Mouse (Mus musculus) lung, postnatal 0 days (tissue): ENCODE results near the gene Dnajc4. TPM values are rescaled to one million over a fixed set of nuclear protein-coding genes. Genes with fewer than 3 reads are reported as not detected.
"Not testable (repeated sequence)": the region's sequence is repeated elsewhere in the genome, so short reads cannot be mapped to it uniquely, and the experiment has no call there.

Experiments
- ATAC-seq: fragments of 200-750 bp; cut with Nextera tagmentation; 2 replicates; pipeline ENCODE4 v1.8.0; 2017; ENCODE audit warnings: moderate library complexity
- DNase-seq: peaks from one replicate; pipeline ENCODE4 v3.0.0-alpha.2; 2016; ENCODE audit warnings: low spot score
- H3K27ac ChIP-seq: fragments of 300-500 bp; sonication (generic); 2 replicates; pipeline ENCODE4 v1.5.1; 2014; ENCODE audit warnings: antibody characterized with exemption, mild to moderate bottlenecking, low read length, mixed read lengths
- H3K27me3 ChIP-seq: fragments of 300-500 bp; sonication (generic); replicated peaks from 2 replicates; pipeline ENCODE4 v1.6.1; 2014; ENCODE audit warnings: low read length, mixed read lengths; ENCODE audit not compliant: insufficient read depth
- H3K36me3 ChIP-seq: fragments of 300-500 bp; sonication (generic); 2 replicates; pipeline ENCODE4 v1.6.1; 2014; ENCODE audit warnings: low read length, mixed read lengths; ENCODE audit not compliant: insufficient read depth
- H3K4me1 ChIP-seq: fragments of 300-500 bp; sonication (generic); 2 replicates; pipeline ENCODE4 v1.6.1; 2014; ENCODE audit warnings: antibody characterized with exemption, low read depth, low read length, mixed read lengths; ENCODE audit not compliant: insufficient read depth
- H3K4me2 ChIP-seq: fragments of 300-500 bp; sonication (generic); replicated peaks from 2 replicates; pipeline ENCODE4 v1.6.1; 2014; ENCODE audit warnings: low read depth, mild to moderate bottlenecking, low read length, moderate library complexity, mixed read lengths
- H3K4me3 ChIP-seq: fragments of 300-500 bp; sonication (generic); 2 replicates; pipeline ENCODE4 v1.5.1; 2014; ENCODE audit warnings: low read depth, low read length
- H3K9ac ChIP-seq: fragments of 300-500 bp; sonication (generic); replicated peaks from 2 replicates; pipeline ENCODE4 v1.6.1; 2014; ENCODE audit warnings: low read depth, mild to moderate bottlenecking
- H3K9me3 ChIP-seq: fragments of 300-500 bp; sonication (generic); 2 replicates; pipeline ENCODE4 v1.6.1; 2016; ENCODE audit warnings: low read length, mixed read lengths
- CTCF ChIP-seq: IDR thresholded peaks from 2 replicates; pipeline ENCODE4 v1.5.1; 2016; ENCODE audit warnings: antibody characterized with exemption, mild to moderate bottlenecking
- EP300 ChIP-seq: IDR thresholded peaks from 2 replicates; pipeline ENCODE4 v1.6.1; 2016; ENCODE audit warnings: antibody characterized with exemption, mild to moderate bottlenecking, control low read depth
- WGBS: fragments of 180-500 bp; shearing (Covaris S2); extraction: QIAGEN DNeasy Blood & Tissue Kit; methylation state at CpG from one replicate; pipeline ENCODE4 v1.1.7; 2014; 5-methylcytosine and 5-hydroxymethylcytosine counted together
- polyA plus RNA-seq: library from polyadenylated mRNA; unstranded; fragments of >200 nt; fragmentation: Nextera tagmentation; extraction: Ambion mirVana; gene quantifications from 2 replicates; pipeline ENCODE4 v1.2.1, GENCODE M21; 2015

Gene Dnajc4
- polyA plus RNA-seq, 1 experiment from 2014 or later: 32.7 TPM

DNA sequence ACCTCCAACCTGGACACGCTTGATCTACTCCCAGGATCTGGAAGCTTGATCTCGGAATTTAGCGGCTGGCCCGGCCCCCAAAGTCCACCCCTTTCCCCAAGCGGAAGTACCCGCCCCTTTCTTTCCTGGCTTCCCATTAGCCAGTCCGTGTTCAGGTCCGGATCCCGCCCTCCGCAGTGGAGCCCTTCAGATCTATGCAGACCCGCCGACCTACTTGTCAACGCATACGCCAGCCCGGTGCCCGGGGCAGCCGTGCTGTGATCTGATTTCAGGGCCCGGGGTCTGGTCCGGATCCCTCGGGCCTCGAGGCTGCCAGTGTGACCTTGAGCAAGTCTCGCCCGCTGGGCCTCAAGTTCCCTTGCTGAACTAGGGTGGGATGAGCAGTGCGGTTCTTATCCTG, 3.6 kb upstream of the Dnajc4 start, which contains the start of the genes Nudt22 and Trpt1:
TSS of gene Nudt22 (minus strand) at position 112 of the 400 bp plus-strand sequence.
TSS of gene Trpt1 (plus strand) at position 126 of the 400 bp plus-strand sequence.
- peak within 1 kb of the TSS; percentile 48 for H3K4me3 ChIP-seq
- WGBS: 0% methylated on average over 22 of the region's 24 CpGs
- peak; percentile 96 for DNase-seq
- peak within 1 kb of the TSS; percentile 48 for H3K9ac ChIP-seq
- no peaks in the 10 kb centered on the region for H3K27me3 ChIP-seq
- TF ChIP-seq CTCF: no peak
- peaks cover 21% of the 10 kb centered on the region; the same call in 1 of the 2 replicates for H3K4me1 ChIP-seq
- no peaks in the 10 kb centered on the region for H3K9me3 ChIP-seq
- no peaks in the 10 kb centered on the region for H3K36me3 ChIP-seq
- ATAC-seq: peak; percentile 83
- H3K4me2 ChIP-seq: peak within 1 kb of the TSS; percentile 72
- H3K27ac ChIP-seq: peak within 1 kb of the TSS; percentile 62

DNA sequence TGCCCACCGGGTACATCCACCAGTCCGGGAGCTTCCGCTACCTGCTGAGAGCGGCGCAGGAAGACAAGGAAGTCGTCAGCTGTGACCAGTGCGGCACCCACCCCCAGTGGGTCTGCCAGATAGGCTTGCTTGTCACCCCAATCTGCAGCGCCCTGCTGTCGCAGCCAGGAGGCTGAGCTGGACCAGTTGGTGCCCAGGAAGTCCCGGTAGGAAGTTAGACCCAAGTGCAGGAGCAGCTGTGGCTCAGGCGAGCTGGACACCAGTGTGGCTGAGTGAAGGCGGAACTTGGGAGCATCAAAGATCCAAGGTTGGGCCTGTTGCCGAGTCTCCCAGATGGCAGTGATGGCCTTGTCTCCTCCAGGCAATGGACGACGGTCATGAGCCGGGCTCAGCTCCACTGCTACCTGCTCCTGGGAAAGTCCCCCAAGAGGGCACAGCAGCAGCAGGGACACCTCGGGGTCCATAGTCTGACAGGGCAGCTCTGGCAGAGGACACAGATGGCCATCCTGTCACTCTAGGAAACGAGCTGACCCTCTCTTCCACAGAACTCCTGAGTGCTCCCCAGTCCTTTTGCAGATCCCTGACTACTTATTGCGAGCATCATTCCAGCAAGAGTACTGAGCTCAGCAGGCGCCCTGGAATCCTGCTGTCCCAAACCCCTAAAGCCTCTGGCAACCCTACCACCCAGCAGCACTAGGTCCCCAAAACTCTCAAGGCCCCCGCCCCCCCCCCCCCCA, 3.1 kb upstream of the Dnajc4 start:
- Histone ChIP-seq H3K27ac (0 out of 2 replicates have a peak overlapping the region, but pooled peaks have one; percentile 47), H3K27me3 (no peaks in the 10 kb centered on the region), H3K4me1 (peaks cover 21% of the 10 kb centered on the region; the same call in 1 of the 2 replicates), H3K4me2 (peak overlapping the region; percentile 72), H3K36me3 (no peaks in the 10 kb centered on the region), H3K4me3 (peak overlapping the region; percentile 48), H3K9me3 (no peaks in the 10 kb centered on the region), H3K9ac (peak overlapping the region; percentile 48)
- TF ChIP-seq CTCF: no peak; the same call in 1 of the 2 replicates
- TF ChIP-seq EP300: no peak
- no peak for DNase-seq
- ATAC-seq: no peak
- WGBS: 45% methylated on average over 20 of the region's 21 CpGs

DNA sequence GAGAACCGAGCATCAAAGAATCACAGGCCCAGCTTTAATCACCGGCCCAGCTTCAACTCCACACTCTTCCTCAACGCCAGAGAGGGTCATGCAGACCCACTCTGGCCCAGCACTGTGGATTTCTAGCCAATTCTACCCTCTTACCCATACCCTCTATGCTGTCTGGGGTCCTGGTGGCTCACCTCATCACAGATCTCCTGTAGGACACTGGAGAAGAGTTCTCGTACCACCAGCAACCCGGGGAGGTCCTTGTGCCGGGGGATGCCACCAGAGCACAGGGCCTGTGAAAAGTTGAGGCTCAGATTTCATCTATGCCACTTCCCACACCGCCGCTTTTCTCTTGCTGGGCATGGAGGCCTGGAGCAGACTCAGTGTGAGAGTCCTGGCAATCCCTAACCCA, 2.1 kb upstream of the Dnajc4 start:
- no peak overlapping the region for H3K4me3 ChIP-seq
- DNase-seq (no peak), ATAC-seq (no peak)
- no peaks in the 10 kb centered on the region for H3K36me3 ChIP-seq
- H3K27ac ChIP-seq: no peak overlapping the region
- H3K27me3 ChIP-seq: no peaks in the 10 kb centered on the region
- H3K4me1 ChIP-seq: peaks cover 21% of the 10 kb centered on the region; the same call in 1 of the 2 replicates
- no peaks in the 10 kb centered on the region for H3K9me3 ChIP-seq
- WGBS: 80% methylated on average over 8 of the region's 8 CpGs
- TF ChIP-seq EP300 (no peak), CTCF (no peak)
- no peak overlapping the region for H3K9ac ChIP-seq
- no peak overlapping the region for H3K4me2 ChIP-seq

DNA sequence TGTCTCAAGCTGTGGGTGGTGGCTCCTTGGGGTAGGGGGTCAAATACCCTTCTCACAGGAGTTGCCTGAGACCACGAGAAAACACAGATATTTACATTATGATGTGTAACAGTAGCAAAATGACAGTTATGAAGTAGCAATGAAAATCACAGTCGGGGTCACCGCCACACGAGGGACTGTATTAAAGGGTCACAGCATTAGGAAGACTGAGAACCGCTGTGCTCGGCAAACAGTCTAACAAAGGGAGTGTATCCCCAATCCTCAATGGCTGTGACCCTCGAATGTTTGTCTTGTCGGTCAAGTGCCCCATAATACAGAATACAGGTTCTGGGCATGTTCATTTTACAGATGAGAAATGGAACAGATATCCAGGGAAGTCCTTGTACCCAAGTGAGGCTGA, 1.6 kb upstream of the Dnajc4 start:
- Histone ChIP-seq H3K4me2 (no peak overlapping the region), H3K9ac (no peak overlapping the region), H3K9me3 (no peaks in the 10 kb centered on the region), H3K36me3 (no peaks in the 10 kb centered on the region), H3K27ac (no peak overlapping the region), H3K4me1 (peaks cover 21% of the 10 kb centered on the region; the same call in 1 of the 2 replicates), H3K4me3 (no peak overlapping the region), H3K27me3 (no peaks in the 10 kb centered on the region)
- 71% methylated on average over 8 of the region's 8 CpGs for WGBS
- DNase-seq (no peak), ATAC-seq (no peak)
- TF ChIP-seq CTCF (no peak), EP300 (no peak)

DNA sequence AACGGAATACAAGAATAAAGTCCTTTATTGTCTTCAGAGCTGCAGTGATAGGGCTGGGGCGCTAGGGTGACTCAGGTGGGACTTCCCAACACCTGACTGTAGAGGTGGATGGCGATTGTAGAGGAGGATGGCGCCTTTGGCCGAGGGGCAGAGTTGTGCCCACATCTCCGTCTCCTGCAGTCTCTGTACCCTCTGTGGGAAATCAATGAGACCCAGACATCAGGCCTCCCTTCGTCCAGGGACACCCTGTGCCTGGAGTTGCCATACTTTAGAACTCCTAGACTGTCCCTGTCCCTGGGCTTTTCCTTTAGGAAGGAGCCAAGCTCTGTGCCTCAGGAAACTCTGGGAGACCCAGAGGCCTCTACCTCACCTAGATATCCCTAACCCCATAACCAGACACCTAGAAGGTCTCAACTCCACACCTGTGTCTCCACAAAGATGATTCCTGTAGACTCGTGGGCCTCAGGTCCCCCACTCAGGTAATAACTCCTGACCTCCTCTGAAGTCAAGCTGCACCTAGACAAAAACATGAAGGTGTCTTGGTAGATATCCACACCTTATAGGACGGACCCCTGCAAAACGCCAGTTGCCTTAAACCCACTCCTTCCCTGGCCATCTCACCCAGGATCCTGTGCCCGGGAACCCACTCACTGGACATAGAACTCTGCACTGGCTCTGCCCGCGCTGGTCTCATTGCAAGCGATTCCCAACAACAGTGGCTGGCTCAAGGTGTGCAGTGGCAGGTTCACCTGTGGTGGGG, 819 bp upstream of the Dnajc4 start:
- ATAC-seq: no peak
- peak overlapping the region; percentile 40; the same call in 1 of the 2 replicates for H3K27ac ChIP-seq
- 0 out of 2 replicates have a peak overlapping the region, but pooled peaks have one; percentile 9 for H3K9ac ChIP-seq
- no peaks in the 10 kb centered on the region for H3K27me3 ChIP-seq
- H3K4me3 ChIP-seq: peak overlapping the region; percentile 48
- no peak; the same call in 1 of the 2 replicates for TF ChIP-seq CTCF
- TF ChIP-seq EP300: no peak
- 62% methylated on average over 14 of the region's 14 CpGs for WGBS
- H3K36me3 ChIP-seq: no peaks in the 10 kb centered on the region
- no peak for DNase-seq
- H3K4me1 ChIP-seq: peaks cover 21% of the 10 kb centered on the region; the same call in 1 of the 2 replicates
- peak overlapping the region; percentile 93 for H3K4me2 ChIP-seq
- no peaks in the 10 kb centered on the region for H3K9me3 ChIP-seq

- not testable (repeated sequence) for H3K4me3 ChIP-seq, ATAC-seq, DNase-seq, H3K9me3 ChIP-seq, H3K27ac ChIP-seq, H3K27me3 ChIP-seq, H3K9ac ChIP-seq, H3K4me2 ChIP-seq, H3K36me3 ChIP-seq
- H3K4me1 ChIP-seq: peaks cover 17% of the 10 kb centered on the region; the same call in 1 of the 2 replicates
- 86% methylated on average over 6 of the region's 6 CpGs for WGBS
Observed at GRCm38 (mm10) chr19:6991166-6991565, 1.2 kb downstream of the Dnajc4 start.
